Mouse (Mus musculus) hindbrain, embryonic 15.5 days (tissue): ENCODE measurements at regions not wholly inside any gene's neighbourhood (a gene's known extent, or its start where the extent isn't known, plus 50 kb on each side); places are given as distances from the start of the nearest gene placed in this dataset.

Source experiments
- ATAC-seq: fragments of 200-750 bp; cut with Nextera tagmentation; 2 replicates; pipeline ENCODE4 v1.8.0; 2017; ENCODE audit warnings: low read depth, moderate number of reproducible peaks, moderate TSS enrichment; ENCODE audit not compliant: low FRiP score
- H3K27ac ChIP-seq: fragments of 300-500 bp; sonication (generic); replicated peaks from 2 replicates; pipeline ENCODE4 v1.5.1; 2015; ENCODE audit warnings: mild to moderate bottlenecking, inconsistent platforms
- H3K27me3 ChIP-seq: fragments of 300-500 bp; sonication (generic); 2 replicates; pipeline ENCODE4 v1.6.1; 2015; ENCODE audit warnings: control low read depth, inconsistent platforms
- H3K36me3 ChIP-seq: fragments of 300-500 bp; sonication (generic); 2 replicates; pipeline ENCODE4 v1.6.1; 2015; ENCODE audit warnings: control low read depth, inconsistent platforms
- H3K4me1 ChIP-seq: fragments of 300-500 bp; sonication (generic); replicated peaks from 2 replicates; pipeline ENCODE4 v1.6.1; 2015; ENCODE audit warnings: control low read depth, inconsistent platforms
- H3K4me2 ChIP-seq: fragments of 300-500 bp; sonication (generic); 2 replicates; pipeline ENCODE4 v1.6.1; 2015; ENCODE audit warnings: moderate library complexity, mild to moderate bottlenecking, inconsistent platforms
- H3K4me3 ChIP-seq: fragments of 300-500 bp; sonication (generic); 2 replicates; pipeline ENCODE4 v1.5.1; 2015; ENCODE audit warnings: mild to moderate bottlenecking, inconsistent platforms
- H3K9ac ChIP-seq: fragments of 300-500 bp; sonication (generic); 2 replicates; pipeline ENCODE4 v1.6.1; 2015; ENCODE audit warnings: inconsistent platforms
- H3K9me3 ChIP-seq: fragments of 300-500 bp; sonication (generic); 2 replicates; pipeline ENCODE4 v1.6.1; 2016; ENCODE audit warnings: control low read depth, inconsistent platforms
- WGBS: fragments of 180-500 bp; shearing (Covaris S2); methylation state at CpG from one replicate; pipeline ENCODE4 v1.1.7; 2015; 5-methylcytosine and 5-hydroxymethylcytosine counted together

- H3K9ac ChIP-seq = no peak overlapping the region
- no peak overlapping the region for H3K4me3 ChIP-seq
- peaks cover 24% of the 10 kb centered on the region for H3K4me1 ChIP-seq
- WGBS = 67% methylated on average over 4 of the region's 4 CpGs
- no peak overlapping the region for H3K27ac ChIP-seq
- H3K27me3 ChIP-seq = no peaks in the 10 kb centered on the region
- H3K4me2 ChIP-seq = no peak overlapping the region
- H3K9me3 ChIP-seq = no peaks in the 10 kb centered on the region
- no peaks in the 10 kb centered on the region for H3K36me3 ChIP-seq
- no peak; the same call in 1 of the 2 replicates for ATAC-seq
Observed at GRCm38 (mm10) chr8:26503918-26504317, 384.6 kb downstream of the Gm45692 start.

GRCm38 (mm10) chr8:26504319-26505035, 385.1 kb downstream of the Gm45692 start:
- Histone ChIP-seq H3K4me2 (no peak overlapping the region), H3K9ac (no peak overlapping the region), H3K27me3 (no peaks in the 10 kb centered on the region), H3K36me3 (no peaks in the 10 kb centered on the region), H3K4me3 (no peak overlapping the region), H3K9me3 (no peaks in the 10 kb centered on the region), H3K27ac (no peak overlapping the region), H3K4me1 (peaks cover 24% of the 10 kb centered on the region)
- 59% methylated on average over 16 of the region's 16 CpGs for WGBS
- ATAC-seq = peak; percentile 61; the same call in 1 of the 2 replicates

- H3K4me1 ChIP-seq = peaks cover 18% of the 10 kb centered on the region
- no peak overlapping the region for H3K4me3 ChIP-seq
- WGBS = 46% methylated on average over 12 of the region's 12 CpGs
- H3K27ac ChIP-seq = no peak overlapping the region
- H3K9ac ChIP-seq = no peak overlapping the region
- H3K27me3 ChIP-seq = no peaks in the 10 kb centered on the region
- no peak overlapping the region for H3K4me2 ChIP-seq
- no peak for ATAC-seq
- H3K36me3 ChIP-seq = no peaks in the 10 kb centered on the region
- no peaks in the 10 kb centered on the region for H3K9me3 ChIP-seq
Observed at GRCm38 (mm10) chr8:26507611-26508070, 388.3 kb downstream of the Gm45692 start.

GRCm38 (mm10) chr8:26509254-26509653, 389.9 kb downstream of the Gm45692 start:
- Histone ChIP-seq H3K36me3 (no peaks in the 10 kb centered on the region), H3K9me3 (no peaks in the 10 kb centered on the region), H3K4me1 (peaks cover 14% of the 10 kb centered on the region), H3K27ac (no peak overlapping the region), H3K4me3 (no peak overlapping the region), H3K27me3 (no peaks in the 10 kb centered on the region), H3K9ac (no peak overlapping the region), H3K4me2 (no peak overlapping the region)
- no peak for ATAC-seq
- WGBS = 84% methylated on average over 3 of the region's 3 CpGs

- no peak overlapping the region for H3K27ac ChIP-seq
- peaks cover 6% of the 10 kb centered on the region; the same call in 1 of the 2 replicates for H3K4me1 ChIP-seq
- no peaks in the 10 kb centered on the region for H3K36me3 ChIP-seq
- H3K4me3 ChIP-seq = no peak overlapping the region
- H3K27me3 ChIP-seq = no peaks in the 10 kb centered on the region
- H3K9me3 ChIP-seq = no peaks in the 10 kb centered on the region
- H3K4me2 ChIP-seq = no peak overlapping the region
- H3K9ac ChIP-seq = no peak overlapping the region
- ATAC-seq = no peak
- WGBS = 90% methylated on average over 7 of the region's 7 CpGs
Observed at GRCm38 (mm10) chr8:26513001-26513400, 393.7 kb downstream of the Gm45692 start.

- Histone ChIP-seq H3K27ac (no peak overlapping the region), H3K4me1 (peaks cover 10% of the 10 kb centered on the region; the same call in 1 of the 2 replicates), H3K27me3 (no peaks in the 10 kb centered on the region), H3K9me3 (no peaks in the 10 kb centered on the region), H3K36me3 (no peaks in the 10 kb centered on the region), H3K4me2 (no peak overlapping the region), H3K9ac (no peak overlapping the region), H3K4me3 (no peak overlapping the region)
- ATAC-seq = no peak
- WGBS = 100% methylated on average over 2 of the region's 2 CpGs
Observed at GRCm38 (mm10) chr8:26524237-26524636, 404.9 kb downstream of the Gm45692 start.

- H3K4me3 ChIP-seq = no peak overlapping the region
- no peak overlapping the region for H3K27ac ChIP-seq
- H3K4me2 ChIP-seq = no peak overlapping the region
- H3K36me3 ChIP-seq = no peaks in the 10 kb centered on the region
- no peak overlapping the region for H3K9ac ChIP-seq
- WGBS = 17% methylated on average over 10 of the region's 10 CpGs
- H3K9me3 ChIP-seq = no peaks in the 10 kb centered on the region
- H3K27me3 ChIP-seq = no peaks in the 10 kb centered on the region
- ATAC-seq = peak; percentile 68; the same call in 1 of the 2 replicates
- H3K4me1 ChIP-seq = peaks cover 10% of the 10 kb centered on the region; the same call in 1 of the 2 replicates
Observed at GRCm38 (mm10) chr8:26526474-26527185, 407.3 kb downstream of the Gm45692 start.

GRCm38 (mm10) chr8:26527186-26527580, 407.8 kb downstream of the Gm45692 start:
- Histone ChIP-seq H3K27me3 (no peaks in the 10 kb centered on the region), H3K9ac (no peak overlapping the region), H3K36me3 (no peaks in the 10 kb centered on the region), H3K9me3 (no peaks in the 10 kb centered on the region), H3K4me2 (no peak overlapping the region), H3K4me1 (peaks cover 10% of the 10 kb centered on the region; the same call in 1 of the 2 replicates), H3K4me3 (no peak overlapping the region), H3K27ac (no peak overlapping the region)
- 68% methylated on average over 5 of the region's 5 CpGs for WGBS
- ATAC-seq = no peak

GRCm38 (mm10) chr8:26529921-26530320, 410.6 kb downstream of the Gm45692 start:
- no peak overlapping the region for H3K4me3 ChIP-seq
- peaks cover 18% of the 10 kb centered on the region for H3K4me1 ChIP-seq
- H3K36me3 ChIP-seq = no peaks in the 10 kb centered on the region
- ATAC-seq = no peak
- no peak overlapping the region for H3K27ac ChIP-seq
- no peak overlapping the region for H3K9ac ChIP-seq
- no peaks in the 10 kb centered on the region for H3K27me3 ChIP-seq
- 74% methylated on average over 8 of the region's 8 CpGs for WGBS
- no peaks in the 10 kb centered on the region for H3K9me3 ChIP-seq
- no peak overlapping the region for H3K4me2 ChIP-seq

- H3K27me3 ChIP-seq = no peaks in the 10 kb centered on the region
- H3K4me1 ChIP-seq = peaks cover 8% of the 10 kb centered on the region
- no peak overlapping the region for H3K4me3 ChIP-seq
- no peak overlapping the region for H3K9ac ChIP-seq
- 58% methylated on average over 22 of the region's 22 CpGs for WGBS
- H3K4me2 ChIP-seq = 0 out of 2 replicates have a peak overlapping the region, but pooled peaks have one; percentile 9
- ATAC-seq = peak; percentile 34; the same call in 1 of the 2 replicates
- H3K27ac ChIP-seq = no peak overlapping the region
- no peaks in the 10 kb centered on the region for H3K9me3 ChIP-seq
- no peaks in the 10 kb centered on the region for H3K36me3 ChIP-seq
Observed at GRCm38 (mm10) chr8:26533444-26534421, 414.4 kb downstream of the Gm45692 start.

GRCm38 (mm10) chr8:26535816-26536215, 416.5 kb downstream of the Gm45692 start:
- no peak overlapping the region for H3K9ac ChIP-seq
- peaks cover 8% of the 10 kb centered on the region for H3K4me1 ChIP-seq
- no peaks in the 10 kb centered on the region for H3K36me3 ChIP-seq
- no peak overlapping the region for H3K4me2 ChIP-seq
- H3K27ac ChIP-seq = no peak overlapping the region
- no peaks in the 10 kb centered on the region for H3K9me3 ChIP-seq
- no peaks in the 10 kb centered on the region for H3K27me3 ChIP-seq
- ATAC-seq = no peak
- 65% methylated on average over 3 of the region's 3 CpGs for WGBS
- no peak overlapping the region for H3K4me3 ChIP-seq
